Mouse (Mus musculus): Measurements from ENCODE around the gene Fbxo24.
A peak's percentile ranks its signal among the peaks of the same experiment; 100 is the strongest.

Fbxo24 gene

GRCm38 (mm10) chr5:137600619-137601364, 28.0 kb downstream of the Fbxo24 start, which contains the start of gene Mospd3:
Gene Mospd3, minus strand, starts transcription at chr5:137601058.
- peak; percentile 96 for DNase-seq (ENCODE audit: low spot score)

GRCm38 (mm10) chr5:137600281-137600618, 28.6 kb downstream of the Fbxo24 start:
- DNase-seq (ENCODE audit: low spot score) = no peak

GRCm38 (mm10) chr5:137599600-137599999, 29.2 kb downstream of the Fbxo24 start:
- DNase-seq (ENCODE audit: low spot score) = no peak

- no peak for DNase-seq (ENCODE audit: low spot score)
Measured at GRCm38 (mm10) chr5:137598100-137598826, 30.5 kb downstream of the Fbxo24 start.

- no peak for DNase-seq (ENCODE audit: low spot score)
Measured at GRCm38 (mm10) chr5:137597625-137598024, 31.2 kb downstream of the Fbxo24 start.

- no peak for DNase-seq (ENCODE audit: low spot score)
Measured at GRCm38 (mm10) chr5:137596601-137597261, 32.1 kb downstream of the Fbxo24 start.

- no peak for DNase-seq (ENCODE audit: low spot score)
Measured at GRCm38 (mm10) chr5:137595921-137596320, 32.9 kb downstream of the Fbxo24 start.

- DNase-seq (ENCODE audit: low spot score) = no peak
Measured at GRCm38 (mm10) chr5:137590507-137590906, 38.3 kb downstream of the Fbxo24 start.

GRCm38 (mm10) chr5:137584976-137585375, 43.8 kb downstream of the Fbxo24 start:
- peak; percentile 73 for DNase-seq (ENCODE audit: low spot score)

GRCm38 (mm10) chr5:137583670-137584169, 45.1 kb downstream of the Fbxo24 start:
- peak; percentile 46 for DNase-seq (ENCODE audit: low spot score)

GRCm38 (mm10) chr5:137582702-137583101, 46.1 kb downstream of the Fbxo24 start:
- no peak for DNase-seq (ENCODE audit: low spot score)

GRCm38 (mm10) chr5:137580246-137580645, 48.6 kb downstream of the Fbxo24 start:
- DNase-seq (ENCODE audit: low spot score) = no peak

GRCm38 (mm10) chr5:137574470-137574901, 54.3 kb downstream of the Fbxo24 start:
- peak; percentile 45 for DNase-seq (ENCODE audit: low spot score)

GRCm38 (mm10) chr5:137570691-137571586, 57.9 kb downstream of the Fbxo24 start:
- DNase-seq (ENCODE audit: low spot score) = no peak

- no peak for DNase-seq (ENCODE audit: low spot score)
Measured at GRCm38 (mm10) chr5:137570181-137570580, 58.6 kb downstream of the Fbxo24 start.

- DNase-seq (ENCODE audit: low spot score) = no peak
Measured at GRCm38 (mm10) chr5:137569665-137570064, 59.1 kb downstream of the Fbxo24 start, which contains the start of gene Tfr2. Gene Tfr2, plus strand, starts transcription at chr5:137569840.

GRCm38 (mm10) chr5:137569031-137569430, 59.8 kb downstream of the Fbxo24 start:
- DNase-seq (ENCODE audit: low spot score) = no peak

- DNase-seq (ENCODE audit: low spot score) = no peak
Measured at GRCm38 (mm10) chr5:137568223-137568798, 60.5 kb downstream of the Fbxo24 start.

GRCm38 (mm10) chr5:137566416-137566815, 62.4 kb downstream of the Fbxo24 start:
- no peak for DNase-seq (ENCODE audit: low spot score)

GRCm38 (mm10) chr5:137565744-137566143, 63.1 kb downstream of the Fbxo24 start:
- DNase-seq (ENCODE audit: low spot score) = no peak

- DNase-seq (ENCODE audit: low spot score) = peak; percentile 41
Measured at GRCm38 (mm10) chr5:137562965-137563364, 65.8 kb downstream of the Fbxo24 start.
